Mouse (Mus musculus) forebrain, postnatal 0 days (tissue): ENCODE measurements around the gene Gm21870. TPM values are rescaled to one million over a fixed set of nuclear protein-coding genes. Genes with fewer than 3 reads are reported as not detected.
"Not testable (repeated sequence)": the region's sequence is repeated elsewhere in the genome, so short reads cannot be mapped to it uniquely, and the experiment has no call there.

ENCODE experiments used
- ATAC-seq: fragments of 200-750 bp; cut with Nextera tagmentation; 2 replicates; pipeline ENCODE4 v1.8.0; 2017; ENCODE audit warnings: mild to moderate bottlenecking, moderate library complexity
- DNase-seq: peaks from one replicate; pipeline ENCODE4 v3.0.0-alpha.2; 2015
- H3K27ac ChIP-seq: fragments of 300-500 bp; sonication (generic); 2 replicates; pipeline ENCODE4 v1.5.1; 2014; ENCODE audit warnings: low read depth, mild to moderate bottlenecking, antibody characterized with exemption, low read length, moderate library complexity, mixed read lengths
- H3K27me3 ChIP-seq: fragments of 300-500 bp; sonication (generic); 2 replicates; pipeline ENCODE4 v1.6.1; 2014; ENCODE audit warnings: mild to moderate bottlenecking, low read length, mixed read lengths; ENCODE audit not compliant: insufficient read depth
- H3K36me3 ChIP-seq: fragments of 300-500 bp; sonication (generic); 2 replicates; pipeline ENCODE4 v1.6.1; 2014; ENCODE audit warnings: mild to moderate bottlenecking, moderate library complexity; ENCODE audit not compliant: insufficient read depth
- H3K4me1 ChIP-seq: fragments of 300-500 bp; sonication (generic); 2 replicates; pipeline ENCODE4 v1.6.1; 2014; ENCODE audit warnings: antibody characterized with exemption; ENCODE audit not compliant: insufficient read depth
- H3K4me2 ChIP-seq: fragments of 300-500 bp; sonication (generic); 2 replicates; pipeline ENCODE4 v1.6.1; 2014; ENCODE audit warnings: low read depth, mild to moderate bottlenecking, moderate library complexity
- H3K4me3 ChIP-seq: fragments of 300-500 bp; sonication (generic); 2 replicates; pipeline ENCODE4 v1.5.1; 2014; ENCODE audit warnings: low read depth, low read length, mixed read lengths
- H3K9ac ChIP-seq: fragments of 300-500 bp; sonication (generic); 2 replicates; pipeline ENCODE4 v1.6.1; 2014; ENCODE audit warnings: mild to moderate bottlenecking
- H3K9me3 ChIP-seq: fragments of 300-500 bp; sonication (generic); 2 replicates; pipeline ENCODE4 v1.6.1; 2016; ENCODE audit warnings: low read length
- WGBS: fragments of 180-500 bp; shearing (Covaris S2); extraction: QIAGEN DNeasy Blood & Tissue Kit; methylation state at CpG from one replicate; pipeline ENCODE4 v1.1.7; 2014; 5-methylcytosine and 5-hydroxymethylcytosine counted together
- polyA plus RNA-seq: library from polyadenylated mRNA; unstranded; fragments of >200 nt; fragmentation: Nextera tagmentation; extraction: Ambion mirVana; gene quantifications from 2 replicates; pipeline ENCODE4 v1.2.1, GENCODE M21; 2015
- total RNA-seq: library from RNA; depleted of rRNA; stranded (reverse); fragments of >200 nt; gene quantifications from 2 replicates; pipeline ENCODE4 v1.2.3, GENCODE M21; 2014; rRNA removed

The Gm21870 gene
- total RNA-seq (not detected in 2 replicates), polyA plus RNA-seq (not detected in 2 replicates)

DNA sequence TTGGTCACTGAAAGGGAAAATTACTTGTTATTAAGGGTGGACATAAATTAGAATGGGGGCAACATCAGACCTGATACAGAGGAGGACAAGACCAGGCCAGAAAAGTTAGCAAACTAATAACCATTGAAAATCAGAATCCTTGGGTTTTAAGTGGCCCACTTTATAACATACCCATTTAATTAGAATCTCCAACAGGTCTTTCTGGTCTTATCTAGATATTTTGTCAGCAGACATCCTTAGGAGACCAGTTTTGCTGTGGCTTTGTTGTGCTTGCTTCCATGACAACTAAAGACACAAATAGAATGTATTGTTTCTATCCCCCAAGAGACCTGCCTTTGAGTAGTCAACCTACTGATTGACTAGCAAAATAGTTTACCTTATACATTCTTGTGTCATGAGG is at the start of gene Gm21870:
Gm21870 (minus strand) TSS at position 101 of the 400 bp plus-strand sequence.
- not testable (repeated sequence) for H3K36me3 ChIP-seq, H3K9ac ChIP-seq, H3K27ac ChIP-seq, H3K4me1 ChIP-seq, H3K4me2 ChIP-seq, DNase-seq, ATAC-seq, H3K27me3 ChIP-seq, H3K4me3 ChIP-seq, H3K9me3 ChIP-seq

DNA sequence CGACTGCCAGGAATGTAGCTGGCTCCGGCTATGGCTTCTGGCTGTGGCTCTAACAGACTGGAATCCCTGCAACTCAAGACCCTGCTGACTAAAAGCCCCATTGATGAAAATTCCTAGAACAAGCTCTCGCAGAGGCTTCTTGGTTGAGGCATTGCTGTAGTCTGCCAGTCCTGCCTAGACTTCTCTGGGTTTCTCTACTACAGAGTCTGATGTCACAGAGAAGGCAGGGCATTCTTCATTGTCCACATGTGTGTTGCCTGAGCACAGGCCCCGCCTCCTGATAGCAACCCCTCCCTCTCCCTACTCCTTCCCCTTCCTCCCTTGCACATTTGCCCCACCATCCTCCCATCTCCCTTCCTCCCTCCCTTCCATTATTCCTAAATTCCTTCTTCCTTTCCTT is 30.2 kb downstream of the Gm21870 start, which contains the start of gene Btbd35f6:
Btbd35f6 (minus strand) TSS at position 101 of the 400 bp plus-strand sequence.
- not testable (repeated sequence) for H3K27me3 ChIP-seq, H3K4me2 ChIP-seq, H3K4me3 ChIP-seq, H3K4me1 ChIP-seq, DNase-seq, H3K27ac ChIP-seq, H3K36me3 ChIP-seq, H3K9ac ChIP-seq, H3K9me3 ChIP-seq, ATAC-seq
- no CpG with 5 or more reads among the region's 4 CpGs for WGBS

Other genes with a start within 250 kb of the Gm21870 start
- gene Btbd35f6, start 30.3 kb downstream of the Gm21870 start, total RNA-seq = not detected in 2 replicates
- gene Btbd35f6, start 30.3 kb downstream of the Gm21870 start, polyA plus RNA-seq = not detected in 2 replicates
- gene Btbd35f9, start 174.7 kb upstream of the Gm21870 start, total RNA-seq = not detected in 2 replicates
- not detected in 2 replicates for gene Btbd35f9, start 174.7 kb upstream of the Gm21870 start, polyA plus RNA-seq